ENCODE assay signal across 8 mouse cellular contexts in the genomic region with DNA sequence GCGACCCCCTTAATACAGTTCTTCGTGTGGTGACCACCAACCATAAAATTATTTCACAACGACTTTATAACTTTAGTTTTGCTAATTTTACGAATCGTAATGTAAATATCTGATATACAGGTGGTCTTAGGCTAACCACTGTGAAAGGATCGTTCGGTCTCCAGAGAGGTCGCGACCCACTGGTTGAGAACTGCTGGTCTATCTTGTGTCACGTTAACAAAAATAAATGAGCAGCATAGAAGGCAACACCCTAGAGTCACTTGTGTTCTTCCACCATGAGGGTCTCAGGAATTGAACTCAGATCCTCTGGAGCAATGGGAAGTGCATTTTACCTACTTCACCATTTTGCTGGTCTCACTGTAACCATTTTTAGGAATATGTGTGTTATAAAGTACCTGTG. TPM values are rescaled to one million over a fixed set of nuclear protein-coding genes. Genes with fewer than 3 reads are reported as not detected.
A peak's percentile ranks its signal among the peaks of the same experiment; 100 is the strongest.
DNase-seq lines count a peak whose midpoint lies in the region; ATAC-seq lines count a peak whose summit lies in the region.

No protein-coding gene starts in this region.

- H3K27me3 ChIP-seq in hindbrain, embryonic 12.5 days = no peaks in the 10 kb centered on the region; the same call in 1 of the 2 replicates
- no peaks in the 10 kb centered on the region for H3K27me3 ChIP-seq in midbrain, embryonic 13.5 days

- peak overlapping the region; percentile 87; the same call in 1 of the 2 replicates for H3K4me2 ChIP-seq in hindbrain, embryonic 12.5 days (replicated peaks)
- peak overlapping the region; percentile 86 for H3K4me2 ChIP-seq in midbrain, embryonic 13.5 days (replicated peaks)

- peak; percentile 14; the same call in 1 of the 2 replicates for ATAC-seq in hindbrain, embryonic 12.5 days (ENCODE audit: low FRiP score)
- no peak for ATAC-seq in midbrain, embryonic 13.5 days
- ATAC-seq in megakaryocyte-erythroid progenitor cell, adult 5-6 weeks (replicated peaks; ENCODE audit: low FRiP score, low TSS enrichment, poor library complexity, severe bottlenecking) = no peak

- H3K4me3 ChIP-seq in hindbrain, embryonic 12.5 days = no peak overlapping the region
- H3K4me3 ChIP-seq in midbrain, embryonic 13.5 days (replicated peaks) = no peak overlapping the region

- H3K9me3 ChIP-seq in hindbrain, embryonic 12.5 days (replicated peaks) = no peaks in the 10 kb centered on the region
- H3K9me3 ChIP-seq in midbrain, embryonic 13.5 days = no peaks in the 10 kb centered on the region

- H3K36me3 ChIP-seq in hindbrain, embryonic 12.5 days = no peaks in the 10 kb centered on the region
- peaks cover 4% of the 10 kb centered on the region for H3K36me3 ChIP-seq in midbrain, embryonic 13.5 days

- peaks cover 27% of the 10 kb centered on the region for H3K4me1 ChIP-seq in hindbrain, embryonic 12.5 days
- peaks cover 34% of the 10 kb centered on the region for H3K4me1 ChIP-seq in midbrain, embryonic 13.5 days (replicated peaks)

- no peak overlapping the region for H3K9ac ChIP-seq in hindbrain, embryonic 12.5 days
- H3K9ac ChIP-seq in midbrain, embryonic 13.5 days (replicated peaks) = no peak overlapping the region

- 58% methylated on average over 10 of the region's 10 CpGs for WGBS in hindbrain, embryonic 12.5 days
- WGBS in midbrain, embryonic 13.5 days = 59% methylated on average over 10 of the region's 10 CpGs

- no peak overlapping the region; the same call in 1 of the 2 replicates for H3K27ac ChIP-seq in hindbrain, embryonic 12.5 days
- peak overlapping the region; percentile 69; the same call in 1 of the 2 replicates for H3K27ac ChIP-seq in midbrain, embryonic 13.5 days

- DNase-seq in kidney, adult 11 months = peak; percentile 17
- no peak for DNase-seq in kidney, postnatal 14 days
- DNase-seq in MEL-GATA-1-ER (ENCODE audit: extremely low read depth, low read depth) = peak; percentile 23
- no peak for DNase-seq in adrenal gland, adult 18-20 months (ENCODE audit: low spot score in 2 of 2)
- no peak for DNase-seq in natural killer cell, adult 2 months (ENCODE audit: low spot score in 2 of 2)

RNA-seq across cellular contexts. Expression of a gene that starts 20.0 kb away (rescaled TPM):
- 411 and 449 TPM in 2 replicates for polyA plus RNA-seq in hindbrain, embryonic 12.5 days (2016; fragmentation: Nextera tagmentation; extraction: Ambion mirVana)
- polyA plus RNA-seq in midbrain, embryonic 13.5 days (2015; fragmentation: Nextera tagmentation; extraction: Ambion mirVana) = 334 and 373 TPM in 2 replicates
- 100 to 1,000 TPM; 319 to 385 TPM for total RNA-seq in adrenal gland, adult 18-20 months (2021)
- total RNA-seq in megakaryocyte-erythroid progenitor cell, adult 5-6 weeks (2014; fragmentation: Nextera tagmentation) = 140 and 211 TPM in 2 replicates
- total RNA-seq in megakaryocyte-erythroid progenitor cell, adult 5-6 weeks (2017) = 64.1 and 110 TPM in 2 replicates

Comparison
In these comparisons a context has a peak if more than half of its experiments do, and no peak if none do; other contexts are left out.
1. DNase-seq: peak in kidney, adult 11 months (single experiment) and MEL-GATA-1-ER (single experiment); none in kidney, postnatal 14 days (single experiment), adrenal gland, adult 18-20 months (0 of 2) and natural killer cell, adult 2 months (0 of 2).